Mouse (Mus musculus) spleen, adult 2 months (tissue): ENCODE results near the gene Gde1.

Experiments used
- CTCF ChIP-seq: fragments of 200-500 bp; IDR thresholded peaks from 2 replicates; pipeline ENCODE4 v1.5.1; 2011; ENCODE audit warnings: mild to moderate bottlenecking, inconsistent platforms; ENCODE audit not compliant: insufficient read depth, insufficient read length, insufficient replicate concordance; ENCODE audit errors: extremely low read depth
- POLR2A ChIP-seq: fragments of 200-500 bp; IDR thresholded peaks from 2 replicates; pipeline ENCODE4 v1.6.1; 2011; ENCODE audit warnings: low read depth, low read length, inconsistent platforms

- TF ChIP-seq CTCF (peak; percentile 39; the same call in 1 of the 2 replicates), POLR2A (no peak)
These were observed 17.4 kb downstream of the Gde1 start for GRCm38 (mm10) chr7:118688199-118688598.
